Mouse (Mus musculus) intestine, postnatal 0 days (tissue): ENCODE data around the gene Stk38. TPM values are rescaled to one million over a fixed set of nuclear protein-coding genes. Genes with fewer than 3 reads are reported as not detected.

ENCODE experiments used
- ATAC-seq: fragments of 200-750 bp; cut with Nextera tagmentation; 2 replicates; pipeline ENCODE4 v1.8.0; 2017; ENCODE audit warnings: mild to moderate bottlenecking, moderate TSS enrichment, moderate library complexity
- H3K27ac ChIP-seq: fragments of 300-500 bp; sonication (generic); 2 replicates; pipeline ENCODE4 v1.5.1; 2014; ENCODE audit warnings: mild to moderate bottlenecking, low read depth, low read length, moderate library complexity
- H3K27me3 ChIP-seq: fragments of 300-500 bp; sonication (generic); replicated peaks from 2 replicates; pipeline ENCODE4 v1.6.1; 2014; ENCODE audit warnings: low read length, mixed read lengths; ENCODE audit not compliant: control insufficient read depth, insufficient read depth
- H3K36me3 ChIP-seq: fragments of 300-500 bp; sonication (generic); 2 replicates; pipeline ENCODE4 v1.6.1; 2014; ENCODE audit warnings: mild to moderate bottlenecking, moderate library complexity; ENCODE audit not compliant: control insufficient read depth, insufficient read depth
- H3K4me1 ChIP-seq: fragments of 300-500 bp; sonication (generic); replicated peaks from 2 replicates; pipeline ENCODE4 v1.6.1; 2014; ENCODE audit warnings: antibody characterized with exemption, low read length, mixed read lengths; ENCODE audit not compliant: control insufficient read depth, insufficient read depth
- H3K4me2 ChIP-seq: fragments of 300-500 bp; sonication (generic); replicated peaks from 2 replicates; pipeline ENCODE4 v1.6.1; 2014; ENCODE audit warnings: low read depth, mild to moderate bottlenecking, moderate library complexity
- H3K4me3 ChIP-seq: fragments of 300-500 bp; sonication (generic); 2 replicates; pipeline ENCODE4 v1.5.1; 2014; ENCODE audit warnings: low read depth, low read length
- H3K9ac ChIP-seq: fragments of 300-500 bp; sonication (generic); 2 replicates; pipeline ENCODE4 v1.6.1; 2014; ENCODE audit warnings: mild to moderate bottlenecking, low read depth, low read length
- H3K9me3 ChIP-seq: fragments of 300-500 bp; sonication (generic); 2 replicates; pipeline ENCODE4 v1.6.1; 2016; ENCODE audit warnings: mixed run types; ENCODE audit not compliant: control insufficient read depth
- CTCF ChIP-seq: sonication (generic); IDR thresholded peaks from 2 replicates; pipeline ENCODE4 v1.5.1; 2016; ENCODE audit warnings: low read depth, mild to moderate bottlenecking, control low read depth, antibody characterized with exemption, moderate library complexity
- WGBS: fragments of 180-500 bp; shearing (Covaris S2); extraction: QIAGEN DNeasy Blood & Tissue Kit; methylation state at CpG from one replicate; pipeline ENCODE4 v1.1.7; 2014; 5-methylcytosine and 5-hydroxymethylcytosine counted together
- polyA plus RNA-seq: library from polyadenylated mRNA; unstranded; fragments of >200 nt; fragmentation: Nextera tagmentation; extraction: Ambion mirVana; gene quantifications from 2 replicates; pipeline ENCODE4 v1.2.1, GENCODE M21; 2015

Stk38 gene
- polyA plus RNA-seq, 1 experiment from 2014 or later, result 51.5 TPM

DNA sequence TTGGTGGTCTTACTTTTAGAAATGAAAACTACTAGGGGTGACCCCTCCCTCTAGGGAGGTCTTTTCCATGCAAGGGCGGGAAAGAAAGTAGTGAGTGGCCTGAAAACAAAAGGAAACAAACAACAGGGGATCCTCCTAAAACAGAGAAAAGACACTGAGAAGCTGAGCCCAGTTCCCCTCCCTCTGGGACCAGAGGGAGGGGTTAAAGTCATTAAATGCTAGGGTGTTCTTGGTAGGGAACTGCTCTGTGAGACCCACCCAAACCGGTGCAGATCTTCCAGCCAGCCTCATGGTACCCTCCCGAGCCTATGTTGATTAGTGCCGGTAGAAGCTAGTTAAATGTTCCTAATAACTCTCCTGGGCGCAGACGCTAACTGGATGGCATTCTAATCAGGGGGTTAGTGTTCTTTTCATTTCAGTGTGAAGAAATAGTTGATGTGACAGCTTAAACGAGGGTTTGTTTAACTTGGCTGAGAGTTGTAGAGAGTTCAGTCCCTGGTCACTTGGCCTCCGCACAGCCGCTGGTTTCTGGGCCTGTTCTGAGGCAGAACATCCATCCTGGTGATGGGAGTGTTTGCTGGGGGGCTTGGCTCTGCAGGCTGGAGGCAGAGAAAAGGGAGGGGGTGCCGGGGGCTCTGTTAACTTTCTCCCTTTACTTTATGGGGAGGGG is 17.2 kb upstream of the Stk38 start:
- TF ChIP-seq CTCF, result no peak
- WGBS, result 39% methylated on average over 10 of the region's 10 CpGs
- Histone ChIP-seq H3K9ac (no peak overlapping the region), H3K4me2 (0 out of 2 replicates have a peak overlapping the region, but pooled peaks have one; percentile 9), H3K9me3 (no peaks in the 10 kb centered on the region), H3K27me3 (no peaks in the 10 kb centered on the region), H3K4me3 (no peak overlapping the region), H3K36me3 (no peaks in the 10 kb centered on the region), H3K27ac (peak overlapping the region; percentile 17; the same call in 1 of the 2 replicates), H3K4me1 (no peaks in the 10 kb centered on the region)
- no peak for ATAC-seq

- Histone ChIP-seq H3K9me3 (no peaks in the 10 kb centered on the region), H3K9ac (no peak overlapping the region), H3K4me1 (no peaks in the 10 kb centered on the region), H3K36me3 (no peaks in the 10 kb centered on the region), H3K27ac (peak overlapping the region; percentile 17; the same call in 1 of the 2 replicates), H3K27me3 (no peaks in the 10 kb centered on the region), H3K4me2 (no peak overlapping the region), H3K4me3 (no peak overlapping the region)
- ATAC-seq, result no peak
- no peak for TF ChIP-seq CTCF
- WGBS, result 80% methylated on average over 22 of the region's 22 CpGs
Observed at GRCm38 (mm10) chr17:29024047-29024892, 16.5 kb upstream of the Stk38 start.

- H3K4me3 ChIP-seq, result no peak overlapping the region
- 91% methylated on average over 6 of the region's 6 CpGs for WGBS
- H3K4me1 ChIP-seq, result no peaks in the 10 kb centered on the region
- TF ChIP-seq CTCF, result no peak
- H3K36me3 ChIP-seq, result no peaks in the 10 kb centered on the region
- H3K27ac ChIP-seq, result no peak overlapping the region
- no peaks in the 10 kb centered on the region for H3K9me3 ChIP-seq
- no peak overlapping the region for H3K9ac ChIP-seq
- H3K27me3 ChIP-seq, result no peaks in the 10 kb centered on the region
- no peak overlapping the region for H3K4me2 ChIP-seq
- ATAC-seq, result no peak
Observed at GRCm38 (mm10) chr17:29023346-29023745, 15.6 kb upstream of the Stk38 start.

DNA sequence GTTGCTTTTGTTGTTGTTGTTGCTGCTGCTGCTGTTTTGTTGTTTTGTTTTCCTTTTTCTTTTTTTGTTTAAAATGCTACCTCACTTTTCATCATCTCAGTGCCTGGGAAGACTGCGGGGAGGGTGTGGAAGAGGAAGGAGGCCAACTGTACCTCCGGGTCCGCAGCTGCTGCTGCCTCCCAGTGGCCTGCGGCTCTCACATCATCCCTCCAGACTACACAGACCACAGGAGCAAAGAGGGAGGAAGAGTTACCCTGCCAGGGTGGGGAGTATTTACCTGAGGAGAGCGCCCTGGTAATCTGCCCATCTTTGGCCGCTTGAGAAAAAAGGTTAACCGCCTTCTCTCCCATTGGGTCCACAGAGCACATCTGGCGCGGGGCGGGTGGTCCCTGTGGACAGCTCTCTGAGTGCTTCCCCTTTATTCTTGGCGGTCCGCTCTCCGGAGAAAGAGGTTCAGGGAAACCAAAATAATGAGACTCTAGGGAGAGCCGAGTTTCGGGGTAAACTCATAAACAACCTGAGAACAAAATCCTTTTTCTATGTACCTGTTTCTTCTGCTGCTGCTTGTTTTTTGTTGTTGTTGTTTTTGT is 14.5 kb upstream of the Stk38 start:
- no peak overlapping the region for H3K4me3 ChIP-seq
- no peaks in the 10 kb centered on the region for H3K4me1 ChIP-seq
- H3K9ac ChIP-seq, result no peak overlapping the region
- no peaks in the 10 kb centered on the region for H3K9me3 ChIP-seq
- no peaks in the 10 kb centered on the region for H3K27me3 ChIP-seq
- no peak overlapping the region; the same call in 1 of the 2 replicates for H3K27ac ChIP-seq
- no peaks in the 10 kb centered on the region for H3K36me3 ChIP-seq
- TF ChIP-seq CTCF, result peak; percentile 81
- H3K4me2 ChIP-seq, result peak overlapping the region; percentile 30; the same call in 1 of the 2 replicates
- WGBS, result 23% methylated on average over 15 of the region's 15 CpGs
- ATAC-seq, result peak; percentile 40; the same call in 1 of the 2 replicates

DNA sequence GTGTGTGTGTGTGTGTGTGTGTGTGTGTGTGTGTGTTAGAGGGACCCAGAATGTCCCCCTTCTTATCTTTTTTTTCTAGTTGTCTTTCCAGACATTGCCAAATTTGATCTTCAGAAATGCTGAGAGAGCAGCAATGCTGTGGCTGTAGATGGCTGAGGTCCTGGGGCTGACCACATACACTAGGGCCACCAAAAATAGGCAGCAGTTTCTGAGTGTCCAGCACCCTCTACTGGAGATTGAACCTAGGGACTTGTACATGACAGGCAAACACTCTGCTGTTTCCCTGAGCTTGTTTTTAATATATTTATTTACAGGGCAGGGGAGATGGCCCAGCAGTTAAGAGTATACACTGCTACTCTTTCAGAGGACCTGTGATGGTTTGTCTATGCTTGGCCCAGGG is 12.6 kb upstream of the Stk38 start:
- TF ChIP-seq CTCF, result peak; percentile 74
- Histone ChIP-seq H3K9me3 (no peaks in the 10 kb centered on the region), H3K4me2 (no peak overlapping the region), H3K9ac (no peak overlapping the region), H3K4me3 (no peak overlapping the region), H3K36me3 (no peaks in the 10 kb centered on the region), H3K27me3 (no peaks in the 10 kb centered on the region), H3K4me1 (no peaks in the 10 kb centered on the region), H3K27ac (no peak overlapping the region)
- ATAC-seq, result no peak

- no peaks in the 10 kb centered on the region for H3K36me3 ChIP-seq
- H3K4me2 ChIP-seq, result no peak overlapping the region
- no peak for TF ChIP-seq CTCF
- no peaks in the 10 kb centered on the region for H3K27me3 ChIP-seq
- ATAC-seq, result no peak
- no peak overlapping the region for H3K9ac ChIP-seq
- H3K4me1 ChIP-seq, result no peaks in the 10 kb centered on the region
- H3K9me3 ChIP-seq, result no peaks in the 10 kb centered on the region
- H3K4me3 ChIP-seq, result no peak overlapping the region
- WGBS, result 76% methylated on average over 7 of the region's 7 CpGs
- H3K27ac ChIP-seq, result no peak overlapping the region
Observed at GRCm38 (mm10) chr17:29019391-29019790, 11.6 kb upstream of the Stk38 start.
